Mouse (Mus musculus) fibroblast of lung, adult 2 months (primary cell): ENCODE results near the gene Uprt.

ENCODE experiments used
- DNase-seq: peaks from one replicate; pipeline ENCODE4 v3.0.0-alpha.2; 2011; ENCODE audit warnings: low read depth

Uprt gene

GRCm38 (mm10) chrX:104482572-104483443 lies at the start of gene Uprt:
TSS of gene Uprt (plus strand) at chrX:104482818.
- peak; percentile 71 for DNase-seq

- no peak for DNase-seq
Observed at GRCm38 (mm10) chrX:104433456-104433855, 49.2 kb upstream of the Uprt start.

GRCm38 (mm10) chrX:104452433-104452832 lies 30.2 kb upstream of the Uprt start:
- DNase-seq, result no peak

GRCm38 (mm10) chrX:104461755-104462154 lies 20.9 kb upstream of the Uprt start:
- peak; percentile 53 for DNase-seq

GRCm38 (mm10) chrX:104464376-104464775 lies 18.2 kb upstream of the Uprt start:
- no peak for DNase-seq

GRCm38 (mm10) chrX:104478041-104478440 lies 4.6 kb upstream of the Uprt start:
- DNase-seq, result no peak

GRCm38 (mm10) chrX:104483444-104483808 lies 808 bp downstream of the Uprt start:
- no peak for DNase-seq

GRCm38 (mm10) chrX:104485596-104485995 lies 3.0 kb downstream of the Uprt start:
- DNase-seq, result no peak

GRCm38 (mm10) chrX:104488036-104488435 lies 5.4 kb downstream of the Uprt start:
- peak; percentile 40 for DNase-seq

- DNase-seq, result no peak
Observed at GRCm38 (mm10) chrX:104488870-104489467, 6.4 kb downstream of the Uprt start.

- no peak for DNase-seq
Observed at GRCm38 (mm10) chrX:104489626-104490355, 7.2 kb downstream of the Uprt start.

GRCm38 (mm10) chrX:104501765-104502164 lies 19.1 kb downstream of the Uprt start:
- DNase-seq, result no peak

GRCm38 (mm10) chrX:104542635-104543034 lies 60.0 kb downstream of the Uprt start:
- DNase-seq, result no peak

GRCm38 (mm10) chrX:104543919-104544595 lies 61.4 kb downstream of the Uprt start:
- DNase-seq, result no peak

GRCm38 (mm10) chrX:104545283-104545682 lies 62.7 kb downstream of the Uprt start:
- no peak for DNase-seq
